Mouse (Mus musculus) stomach, embryonic 16.5 days (tissue): ENCODE measurements around the gene Tex9. TPM values are rescaled to one million over a fixed set of nuclear protein-coding genes. Genes with fewer than 3 reads are reported as not detected.

Experiments
- microRNA-seq: library from miRNA; unstranded; fragments of <30 nt; microRNA quantifications from one replicate; pipeline ENCODE4, GENCODE M21; 2016
- polyA plus RNA-seq: library from polyadenylated mRNA; unstranded; fragments of >200 nt; fragmentation: Nextera tagmentation; extraction: Ambion mirVana; gene quantifications from 2 replicates; pipeline ENCODE4 v1.2.1, GENCODE M21; 2015

Gene Tex9
- polyA plus RNA-seq, 1 experiment from 2014 or later: 19.2 TPM

Small RNA genes within 50 kb of the gene (microRNA-seq; reads per million reads assigned to microRNA genes)
- not detected for gene Gm28010

Other genes starting within 250 kb of the Tex9 start
- 28.8 and 34.5 TPM in 2 replicates for gene Zfp280d, start 217.4 kb downstream of the Tex9 start, polyA plus RNA-seq
- gene Mns1, start 54.2 kb downstream of the Tex9 start, polyA plus RNA-seq: 17.4 and 23.8 TPM in 2 replicates
- gene Rfx7, start 40.0 kb upstream of the Tex9 start, polyA plus RNA-seq: 7.4 and 8.8 TPM in 2 replicates
- 548 TPM in 2 replicates for gene Nedd4, start 170.1 kb upstream of the Tex9 start, polyA plus RNA-seq